Mouse (Mus musculus): ENCODE data around the gene Erich3. TPM values are rescaled to one million over a fixed set of nuclear protein-coding genes. Genes with fewer than 3 reads are reported as not detected.
A peak's percentile ranks its signal among the peaks of the same experiment; 100 is the strongest.

Gene Erich3
- polyA plus RNA-seq, 1 experiment: not detected

DNA sequence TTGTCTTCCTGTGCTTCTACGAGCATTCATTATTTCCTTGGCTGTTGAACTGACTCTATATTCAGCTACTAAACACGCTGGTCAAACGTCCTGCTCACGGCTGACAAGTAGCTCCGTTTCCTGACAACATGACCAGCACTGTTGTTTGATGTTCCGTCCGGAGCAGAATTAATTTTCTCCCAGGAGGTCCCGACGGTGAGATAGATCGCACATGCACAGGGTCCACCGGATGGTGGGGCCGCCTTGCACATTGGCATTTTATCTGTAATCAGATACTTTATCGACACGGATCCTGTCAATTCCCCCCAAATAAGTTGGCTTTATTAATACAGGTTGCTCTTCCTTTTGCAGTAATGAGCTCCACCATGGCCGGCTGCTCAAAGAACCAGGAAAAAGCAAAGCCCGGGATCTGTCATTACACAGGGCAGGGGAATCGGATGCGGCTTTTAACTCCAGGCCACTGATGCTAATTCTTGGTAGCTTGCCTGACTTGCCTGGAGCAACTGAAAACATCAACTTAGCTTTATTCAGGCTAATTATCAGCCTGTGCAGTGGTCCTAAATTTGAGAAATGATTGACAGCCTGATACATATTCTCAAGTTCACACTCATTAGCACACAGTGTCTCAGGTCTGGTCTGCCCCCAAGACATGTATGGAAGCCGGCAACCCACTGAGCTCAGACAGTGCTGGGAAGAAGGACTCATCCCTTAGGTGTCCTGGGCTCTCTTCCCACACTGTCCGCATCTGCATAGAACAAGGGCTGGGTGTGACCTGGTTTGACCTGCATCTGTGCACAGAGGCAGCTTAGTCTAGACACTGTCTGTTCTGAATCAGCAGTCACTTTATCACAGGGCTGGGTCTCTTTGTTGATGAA, 14.0 kb upstream of the Erich3 start:
- Histone ChIP-seq H3K27ac (ENCODE audit: insufficient read depth, low read depth, low read length) (no peak overlapping the region), H3K4me3 (ENCODE audit: insufficient read depth, low read depth, low read length) (no peak overlapping the region), H3K4me1 (ENCODE audit: control insufficient read depth, insufficient read depth, low read length) (peaks cover 7% of the 10 kb centered on the region)
- 71% methylated on average over 20 of the region's 20 CpGs for WGBS
- TF ChIP-seq POLR2A (IDR thresholded peaks at IDR 0.05; ENCODE audit: insufficient read depth, low read depth, low read length): no peak
- no peak for TF ChIP-seq CTCF (IDR thresholded peaks at IDR 0.05; ENCODE audit: insufficient read depth, low read depth, low read length)

DNA sequence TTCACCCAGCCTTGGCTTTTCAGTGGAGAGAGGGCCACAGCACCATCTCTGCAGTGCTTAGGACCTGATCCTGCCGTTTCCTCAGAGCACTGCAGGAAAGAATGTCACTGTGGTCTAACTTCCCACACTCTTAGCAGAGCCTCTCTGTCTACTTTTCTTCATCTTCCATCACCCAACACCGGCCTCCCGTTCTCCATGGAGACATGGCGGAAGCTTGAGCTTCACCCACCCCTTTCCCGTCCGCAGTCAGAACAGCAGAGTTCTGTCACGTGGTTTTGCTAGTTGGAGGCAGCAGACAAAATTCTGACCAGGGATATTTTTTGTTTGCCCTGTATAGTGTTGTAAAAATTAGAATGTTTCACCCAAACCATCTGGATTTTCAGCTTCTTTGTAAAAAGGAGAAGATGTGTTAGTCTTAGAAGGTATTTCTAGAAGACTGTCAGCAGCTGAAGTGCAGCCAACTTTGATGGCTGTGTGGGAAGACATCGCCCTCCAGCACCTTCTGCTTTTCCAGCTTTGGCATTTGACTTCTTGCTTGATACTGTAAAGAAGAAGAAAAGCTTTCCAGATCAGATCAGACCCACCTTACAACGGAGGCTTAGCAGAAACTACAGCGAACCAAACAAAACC, 12.4 kb upstream of the Erich3 start:
- H3K27ac ChIP-seq (ENCODE audit: insufficient read depth, low read depth, low read length): no peak overlapping the region
- H3K4me1 ChIP-seq (ENCODE audit: control insufficient read depth, insufficient read depth, low read length): peaks cover 7% of the 10 kb centered on the region
- 85% methylated on average over 10 of the region's 10 CpGs for WGBS

DNA sequence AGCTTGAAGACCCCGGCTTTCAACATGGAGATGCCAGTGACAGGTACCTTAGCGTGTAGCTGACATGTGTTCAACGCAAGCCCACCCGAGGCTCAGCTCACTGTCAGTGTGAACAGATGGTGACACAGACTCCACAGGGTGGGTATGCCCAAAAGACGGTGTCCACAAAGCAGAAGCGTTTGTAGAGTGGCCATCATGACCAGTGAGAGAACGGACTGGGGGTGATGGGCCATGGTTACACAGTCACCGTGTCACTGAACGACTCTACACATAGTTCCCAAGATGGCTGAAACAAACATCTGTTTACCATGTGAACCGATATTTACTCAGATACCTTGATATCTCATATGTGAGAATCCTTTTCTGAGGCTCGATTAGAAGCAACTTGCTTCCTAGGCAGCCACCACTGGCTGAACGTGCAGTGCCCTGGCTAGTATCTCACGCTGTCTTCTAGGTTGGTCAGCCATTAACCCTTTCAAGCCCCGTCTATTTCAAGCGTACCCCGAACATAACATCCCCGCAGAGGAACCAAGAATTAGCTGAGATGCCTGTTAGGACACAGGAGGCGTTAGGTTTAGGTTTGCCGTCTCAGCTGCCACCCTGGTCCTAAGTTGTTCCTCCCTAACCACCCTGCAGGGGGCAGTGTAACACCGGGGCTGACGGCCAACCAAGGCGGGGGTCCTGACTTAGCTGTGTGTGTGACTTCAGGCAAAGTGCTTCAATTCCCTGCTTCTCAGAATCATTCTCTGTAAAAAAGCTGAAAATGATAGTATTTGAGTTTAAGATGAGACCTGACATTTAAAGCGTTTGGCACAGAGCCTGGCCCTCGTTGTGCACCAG, 10.9 kb upstream of the Erich3 start:
- Histone ChIP-seq H3K4me3 (ENCODE audit: insufficient read depth, low read depth, low read length) (no peak overlapping the region), H3K4me1 (ENCODE audit: control insufficient read depth, insufficient read depth, low read length) (peaks cover 7% of the 10 kb centered on the region), H3K27ac (ENCODE audit: insufficient read depth, low read depth, low read length) (no peak overlapping the region)
- peak; percentile 84 for TF ChIP-seq CTCF (IDR thresholded peaks at IDR 0.05; ENCODE audit: insufficient read depth, low read depth, low read length)
- TF ChIP-seq POLR2A (IDR thresholded peaks at IDR 0.05; ENCODE audit: insufficient read depth, low read depth, low read length): no peak
- WGBS: 41% methylated on average over 24 of the region's 24 CpGs

More for the DNA sequence above, 12.4 kb upstream of the Erich3 start:
- TF ChIP-seq CTCF (IDR thresholded peaks at IDR 0.05; ENCODE audit: insufficient read depth, low read depth, low read length) (no peak), POLR2A (IDR thresholded peaks at IDR 0.05; ENCODE audit: insufficient read depth, low read depth, low read length) (no peak)
- H3K4me3 ChIP-seq (ENCODE audit: insufficient read depth, low read depth, low read length): no peak overlapping the region

DNA sequence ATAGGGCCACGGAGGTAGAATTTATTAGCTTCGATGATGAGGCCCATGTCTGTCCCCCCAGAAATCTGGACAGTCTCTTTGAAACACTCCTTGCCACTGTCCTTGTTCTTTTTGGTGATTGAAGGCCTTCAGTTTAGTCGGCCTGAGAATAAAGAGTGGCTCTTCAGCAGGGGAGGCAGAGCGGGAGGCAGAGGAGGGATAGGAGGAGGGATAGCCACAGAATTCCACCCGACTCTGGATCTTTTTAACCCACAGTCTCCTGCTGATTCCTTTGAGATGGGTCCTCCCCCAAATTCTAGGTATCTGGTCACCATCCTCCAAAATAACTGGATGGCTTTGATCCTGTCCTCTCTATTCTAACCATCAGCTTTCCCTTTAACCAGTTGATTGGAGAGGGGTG, 10.2 kb upstream of the Erich3 start:
- TF ChIP-seq CTCF (IDR thresholded peaks at IDR 0.05; ENCODE audit: insufficient read depth, low read depth, low read length) (no peak), POLR2A (IDR thresholded peaks at IDR 0.05; ENCODE audit: insufficient read depth, low read depth, low read length) (no peak)
- no peak overlapping the region for H3K27ac ChIP-seq (ENCODE audit: insufficient read depth, low read depth, low read length)
- WGBS: 32% methylated on average over 5 of the region's 5 CpGs
- no peak overlapping the region for H3K4me3 ChIP-seq (ENCODE audit: insufficient read depth, low read depth, low read length)
- peaks cover 2% of the 10 kb centered on the region; the same call in 1 of the 2 replicates for H3K4me1 ChIP-seq (ENCODE audit: control insufficient read depth, insufficient read depth, low read length)

DNA sequence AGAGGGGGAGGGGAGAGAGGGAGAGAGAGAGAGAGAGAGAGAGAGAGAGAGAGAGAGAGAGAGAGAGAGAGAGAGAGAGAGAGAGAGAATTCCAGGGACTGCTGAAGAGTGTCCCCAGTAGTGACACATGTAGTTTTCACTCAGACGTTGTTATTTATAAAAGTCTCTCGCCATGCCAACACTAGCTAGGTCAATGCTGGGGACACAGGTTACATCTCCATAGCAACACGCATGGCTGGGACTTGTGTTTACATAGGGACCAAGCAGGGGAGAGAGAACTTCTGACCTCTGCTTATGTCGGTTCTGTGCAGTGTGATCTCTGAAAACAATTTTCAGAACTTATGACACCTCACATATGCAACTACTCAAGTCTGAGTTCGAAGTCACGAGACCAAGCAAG, 9.4 kb upstream of the Erich3 start:
- peaks cover 2% of the 10 kb centered on the region; the same call in 1 of the 2 replicates for H3K4me1 ChIP-seq (ENCODE audit: control insufficient read depth, insufficient read depth, low read length)
- 88% methylated on average over 6 of the region's 6 CpGs for WGBS
- TF ChIP-seq POLR2A (IDR thresholded peaks at IDR 0.05; ENCODE audit: insufficient read depth, low read depth, low read length): no peak
- TF ChIP-seq CTCF (IDR thresholded peaks at IDR 0.05; ENCODE audit: insufficient read depth, low read depth, low read length): no peak
- H3K27ac ChIP-seq (ENCODE audit: insufficient read depth, low read depth, low read length): no peak overlapping the region
- no peak overlapping the region for H3K4me3 ChIP-seq (ENCODE audit: insufficient read depth, low read depth, low read length)

DNA sequence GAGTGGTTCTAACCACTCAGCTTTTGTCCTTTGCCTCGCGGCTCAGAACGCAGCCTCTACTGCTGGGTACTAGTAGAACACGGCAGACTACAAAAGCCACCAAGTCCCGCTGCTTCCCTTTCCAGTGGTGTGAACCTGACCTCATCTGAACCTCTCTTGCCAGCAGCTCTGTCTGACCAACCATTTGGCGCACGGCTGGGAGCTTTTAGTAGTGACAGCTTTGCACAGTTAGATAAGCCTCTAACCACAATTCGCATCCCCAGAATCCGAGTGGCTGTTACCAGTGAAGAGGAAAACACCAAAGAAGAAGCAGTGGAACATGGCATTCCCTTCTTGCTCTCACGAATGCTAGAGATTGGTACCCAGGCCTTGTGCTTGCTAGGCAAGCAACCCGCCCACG, 8.8 kb upstream of the Erich3 start:
- Histone ChIP-seq H3K27ac (ENCODE audit: insufficient read depth, low read depth, low read length) (no peak overlapping the region), H3K4me3 (ENCODE audit: insufficient read depth, low read depth, low read length) (no peak overlapping the region), H3K4me1 (ENCODE audit: control insufficient read depth, insufficient read depth, low read length) (peaks cover 1% of the 10 kb centered on the region; the same call in 1 of the 2 replicates)
- 87% methylated on average over 12 of the region's 12 CpGs for WGBS
- TF ChIP-seq CTCF (IDR thresholded peaks at IDR 0.05; ENCODE audit: insufficient read depth, low read depth, low read length): no peak
- TF ChIP-seq POLR2A (IDR thresholded peaks at IDR 0.05; ENCODE audit: insufficient read depth, low read depth, low read length): no peak

DNA sequence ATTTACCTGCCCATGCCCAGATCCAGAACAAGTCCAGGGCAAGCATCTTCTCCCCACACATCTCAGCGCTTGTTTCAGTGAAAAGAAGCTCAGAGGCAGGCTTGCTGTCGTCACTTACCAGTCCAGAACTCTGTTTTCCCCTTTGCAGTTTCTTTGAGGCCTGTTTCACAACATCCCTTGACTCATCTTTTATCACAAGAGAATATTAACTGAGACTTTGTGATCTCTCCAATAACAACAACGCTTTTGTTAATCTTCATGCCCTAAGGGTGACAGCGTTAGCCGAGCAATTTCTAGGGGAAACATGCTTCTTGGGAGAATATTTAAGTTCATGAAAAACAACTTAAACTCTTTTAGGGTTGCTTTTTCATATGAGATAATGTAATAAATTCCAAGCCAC, 7.9 kb upstream of the Erich3 start:
- Histone ChIP-seq H3K27ac (ENCODE audit: insufficient read depth, low read depth, low read length) (no peak overlapping the region), H3K4me1 (ENCODE audit: control insufficient read depth, insufficient read depth, low read length) (0 out of 2 replicates have a peak, but pooled peaks cover 2% of the 10 kb centered on the region), H3K4me3 (ENCODE audit: insufficient read depth, low read depth, low read length) (no peak overlapping the region)
- 93% methylated on average over 5 of the region's 5 CpGs for WGBS
- TF ChIP-seq POLR2A (IDR thresholded peaks at IDR 0.05; ENCODE audit: insufficient read depth, low read depth, low read length): no peak
- no peak for TF ChIP-seq CTCF (IDR thresholded peaks at IDR 0.05; ENCODE audit: insufficient read depth, low read depth, low read length)

DNA sequence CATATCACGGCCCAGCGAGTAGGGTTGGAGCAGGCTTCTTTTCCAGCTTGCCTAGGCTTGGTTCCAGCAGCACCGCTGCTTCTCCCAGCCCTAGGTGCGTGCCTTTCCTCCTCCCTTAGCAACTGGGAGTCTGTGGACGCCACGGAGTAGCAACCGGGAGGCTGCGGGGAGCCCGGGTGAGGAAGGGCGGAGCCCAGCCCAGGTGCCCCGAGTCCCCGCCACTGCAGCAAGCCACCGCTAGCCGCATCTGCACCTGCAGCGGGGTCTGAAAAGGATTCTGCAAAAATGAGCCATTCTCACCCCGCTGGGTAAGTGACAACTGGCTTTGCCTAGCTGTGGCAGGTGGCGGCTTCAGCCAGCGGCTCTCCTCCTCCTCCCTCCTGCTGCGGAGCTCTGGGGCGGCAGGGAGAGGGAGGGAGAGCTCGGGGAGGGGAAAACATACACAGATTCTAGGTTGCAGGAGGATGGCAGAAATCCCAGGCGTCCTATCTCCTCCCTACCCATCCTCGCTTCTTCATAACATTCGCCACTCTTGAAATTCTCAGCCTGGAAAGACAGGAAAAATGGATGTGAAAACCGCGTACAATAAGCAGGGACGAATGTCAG, 420 bp downstream of the Erich3 start:
- WGBS: 4% methylated on average over 25 of the region's 27 CpGs
- TF ChIP-seq POLR2A (IDR thresholded peaks at IDR 0.05; ENCODE audit: insufficient read depth, low read depth, low read length) (0 out of 2 replicates have a peak, but pooled peaks have one; percentile 11), CTCF (IDR thresholded peaks at IDR 0.05; ENCODE audit: insufficient read depth, low read depth, low read length) (no peak)
- Histone ChIP-seq H3K27ac (ENCODE audit: insufficient read depth, low read depth, low read length) (peak overlapping the region; percentile 49), H3K4me1 (ENCODE audit: control insufficient read depth, insufficient read depth, low read length) (peaks cover 11% of the 10 kb centered on the region), H3K4me3 (ENCODE audit: insufficient read depth, low read depth, low read length) (peak overlapping the region; percentile 52)
